Mouse (Mus musculus): ENCODE measurements around the gene Vmn1r1. TPM values are rescaled to one million over a fixed set of nuclear protein-coding genes. Genes with fewer than 3 reads are reported as not detected.

Gene Vmn1r1
- total and polyA plus RNA-seq, 2 experiments from 2014 or later, result not detected

GRCm38 (mm10) chr1:182137204-182138125 lies 26.8 kb downstream of the Vmn1r1 start:
- Histone ChIP-seq H3K4me3 (ENCODE audit: low read depth, low read length) (no peak overlapping the region), H3K27me3 (ENCODE audit: insufficient read depth, low read length) (no peaks in the 10 kb centered on the region), H3K36me3 (ENCODE audit: insufficient read depth) (no peaks in the 10 kb centered on the region), H3K9ac (no peak overlapping the region; the same call in 1 of the 2 replicates), H3K4me2 (ENCODE audit: low read depth) (no peak overlapping the region), H3K27ac (ENCODE audit: low read depth, low read length) (no peak overlapping the region), H3K9me3 (ENCODE audit: low read length) (no peaks in the 10 kb centered on the region), H3K4me1 (ENCODE audit: insufficient read depth) (no peaks in the 10 kb centered on the region)
- ATAC-seq, result no peak
- TF ChIP-seq CTCF (IDR thresholded peaks at IDR 0.05; ENCODE audit: low read depth), result no peak
- no peak for DNase-seq
- WGBS, result 77% methylated on average over 27 of the region's 28 CpGs

DNA sequence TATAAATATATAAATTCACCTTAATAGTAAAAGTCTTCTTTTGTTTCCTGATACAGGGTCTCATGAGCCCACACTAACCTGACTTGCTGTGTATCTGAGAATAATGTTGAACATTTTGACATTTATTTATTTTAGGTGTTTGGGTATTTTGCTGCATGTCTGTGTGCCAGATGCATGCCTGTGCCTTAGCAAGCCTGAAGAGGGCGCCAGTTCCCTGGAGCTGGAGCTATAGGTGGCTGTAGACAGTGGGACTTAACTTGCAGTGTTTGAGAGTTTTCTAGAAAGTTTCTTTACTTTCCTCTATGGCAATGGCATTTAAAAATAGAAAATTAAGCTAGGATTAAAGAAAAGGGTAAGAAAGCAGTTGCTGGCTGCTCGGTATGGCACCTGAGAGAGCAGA lies 33.5 kb downstream of the Vmn1r1 start:
- H3K4me1 ChIP-seq (ENCODE audit: insufficient read depth), result peaks cover 3% of the 10 kb centered on the region
- DNase-seq, result peak; percentile 48

DNA sequence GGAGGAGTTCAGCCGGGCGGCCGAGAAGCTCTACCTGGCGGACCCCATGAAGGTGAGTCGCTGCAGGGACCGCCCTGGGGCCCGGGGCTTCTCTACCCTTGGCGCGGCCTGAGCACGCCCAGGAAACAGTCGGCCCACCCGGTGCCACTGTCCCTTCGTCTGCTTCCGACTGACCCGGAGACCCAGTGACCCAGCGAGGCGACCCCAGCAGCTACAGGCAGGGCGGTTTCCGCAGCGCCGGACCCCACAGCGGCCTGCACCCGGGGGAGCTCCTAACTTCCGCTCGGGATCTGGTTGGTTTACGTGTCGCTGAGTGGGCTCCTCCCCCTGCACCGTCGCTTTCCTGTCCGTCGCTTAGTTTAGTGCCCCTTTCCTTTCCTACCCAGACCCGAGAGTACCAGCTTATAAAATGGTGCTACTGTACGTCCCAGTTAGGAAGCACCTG lies 39.3 kb downstream of the Vmn1r1 start:
- DNase-seq, result peak; percentile 88
- peak overlapping the region; percentile 86 for H3K27ac ChIP-seq (ENCODE audit: low read depth, low read length)
- peaks cover 7% of the 10 kb centered on the region; the same call in 1 of the 2 replicates for H3K36me3 ChIP-seq (ENCODE audit: insufficient read depth)
- H3K27me3 ChIP-seq (ENCODE audit: insufficient read depth, low read length), result no peaks in the 10 kb centered on the region
- peak overlapping the region; percentile 75 for H3K4me3 ChIP-seq (ENCODE audit: low read depth, low read length)
- 2% methylated on average over 33 of the region's 33 CpGs for WGBS
- TF ChIP-seq CTCF (IDR thresholded peaks at IDR 0.05; ENCODE audit: low read depth), result no peak
- peak overlapping the region; percentile 84 for H3K9ac ChIP-seq
- peaks cover 7% of the 10 kb centered on the region for H3K4me1 ChIP-seq (ENCODE audit: insufficient read depth)
- ATAC-seq, result peak; percentile 98
- H3K4me2 ChIP-seq (ENCODE audit: low read depth), result peak overlapping the region; percentile 49
- H3K9me3 ChIP-seq (ENCODE audit: low read length), result no peaks in the 10 kb centered on the region

More for the DNA sequence above, 33.5 kb downstream of the Vmn1r1 start:
- H3K36me3 ChIP-seq (ENCODE audit: insufficient read depth), result peaks cover 13% of the 10 kb centered on the region
- no peak for ATAC-seq
- H3K9me3 ChIP-seq (ENCODE audit: low read length), result no peaks in the 10 kb centered on the region
- H3K9ac ChIP-seq, result no peak overlapping the region
- H3K27me3 ChIP-seq (ENCODE audit: insufficient read depth, low read length), result no peaks in the 10 kb centered on the region
- no peak overlapping the region for H3K4me3 ChIP-seq (ENCODE audit: low read depth, low read length)
- 51% methylated on average over 2 of the region's 2 CpGs for WGBS
- no peak overlapping the region for H3K27ac ChIP-seq (ENCODE audit: low read depth, low read length)
- peak; percentile 74 for TF ChIP-seq CTCF (IDR thresholded peaks at IDR 0.05; ENCODE audit: low read depth)
- H3K4me2 ChIP-seq (ENCODE audit: low read depth), result no peak overlapping the region

GRCm38 (mm10) chr1:182124506-182124905 lies 39.8 kb downstream of the Vmn1r1 start, which contains the start of gene Srp9:
TSS of gene Srp9 (plus strand) at chr1:182124737.
- H3K9ac ChIP-seq, result peak within 1 kb of the TSS; percentile 84
- TF ChIP-seq CTCF (IDR thresholded peaks at IDR 0.05; ENCODE audit: low read depth), result peak; percentile 99
- H3K9me3 ChIP-seq (ENCODE audit: low read length), result no peaks in the 10 kb centered on the region
- peaks cover 7% of the 10 kb centered on the region for H3K4me1 ChIP-seq (ENCODE audit: insufficient read depth)
- WGBS, result under 1% methylated on average over 37 of the region's 37 CpGs
- H3K4me2 ChIP-seq (ENCODE audit: low read depth), result peak within 1 kb of the TSS; percentile 49
- H3K36me3 ChIP-seq (ENCODE audit: insufficient read depth), result peaks cover 7% of the 10 kb centered on the region; the same call in 1 of the 2 replicates
- peak within 1 kb of the TSS; percentile 86 for H3K27ac ChIP-seq (ENCODE audit: low read depth, low read length)
- H3K4me3 ChIP-seq (ENCODE audit: low read depth, low read length), result peak within 1 kb of the TSS; percentile 75
- DNase-seq (peak; percentile 99), ATAC-seq (peak; percentile 98)
- no peaks in the 10 kb centered on the region for H3K27me3 ChIP-seq (ENCODE audit: insufficient read depth, low read length)

- H3K9ac ChIP-seq, result no peak overlapping the region
- 82% methylated on average over 4 of the region's 4 CpGs for WGBS
- no peak for TF ChIP-seq CTCF (IDR thresholded peaks at IDR 0.05; ENCODE audit: low read depth)
- no peak overlapping the region for H3K27ac ChIP-seq (ENCODE audit: low read depth, low read length)
- H3K36me3 ChIP-seq (ENCODE audit: insufficient read depth), result no peaks in the 10 kb centered on the region
- DNase-seq (no peak), ATAC-seq (no peak)
- H3K9me3 ChIP-seq (ENCODE audit: low read length), result no peaks in the 10 kb centered on the region
- no peak overlapping the region for H3K4me3 ChIP-seq (ENCODE audit: low read depth, low read length)
- H3K4me2 ChIP-seq (ENCODE audit: low read depth), result no peak overlapping the region
- H3K4me1 ChIP-seq (ENCODE audit: insufficient read depth), result peaks cover 7% of the 10 kb centered on the region
- H3K27me3 ChIP-seq (ENCODE audit: insufficient read depth, low read length), result no peaks in the 10 kb centered on the region
Observed at GRCm38 (mm10) chr1:182122413-182122812, 41.9 kb downstream of the Vmn1r1 start.

DNA sequence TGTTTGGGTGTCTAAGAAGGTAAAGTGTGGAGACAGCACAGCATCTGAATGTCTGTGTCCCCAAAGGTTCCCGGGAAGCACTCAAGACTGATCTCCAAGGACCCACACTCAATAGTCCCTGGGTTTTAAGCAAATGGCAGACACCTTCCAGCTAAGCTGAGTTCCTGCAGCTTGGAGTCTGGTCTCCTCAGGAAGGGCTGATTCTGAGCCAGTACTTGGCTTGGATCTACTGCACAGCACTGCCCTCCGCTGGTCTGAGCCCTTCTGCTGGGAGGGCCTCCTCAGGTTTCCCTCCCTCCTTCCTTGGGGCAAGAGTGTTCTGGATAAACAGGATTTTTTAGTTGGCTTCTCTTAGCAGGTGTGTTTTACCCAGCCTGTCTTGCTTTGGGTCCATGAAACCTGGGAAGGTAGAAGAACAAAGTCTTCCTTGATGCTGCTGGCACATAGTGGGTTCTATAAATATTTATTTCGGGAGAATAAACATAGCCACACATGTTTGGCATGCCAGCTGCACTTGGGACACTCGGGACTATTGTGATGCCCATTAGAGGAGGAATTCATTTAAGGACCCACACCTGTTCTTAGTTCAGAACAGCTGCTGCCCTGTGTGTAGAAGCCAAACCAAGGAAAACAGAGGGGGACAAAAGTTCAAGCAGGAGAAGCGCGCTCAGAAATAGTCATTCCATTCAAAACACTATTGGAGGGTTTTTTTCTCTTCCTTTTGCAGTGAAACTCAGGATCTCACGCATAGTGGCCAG lies 48.5 kb downstream of the Vmn1r1 start:
- Histone ChIP-seq H3K9ac (no peak overlapping the region), H3K4me3 (ENCODE audit: low read depth, low read length) (no peak overlapping the region), H3K36me3 (ENCODE audit: insufficient read depth) (no peaks in the 10 kb centered on the region), H3K4me2 (ENCODE audit: low read depth) (no peak overlapping the region), H3K9me3 (ENCODE audit: low read length) (no peaks in the 10 kb centered on the region), H3K27ac (ENCODE audit: low read depth, low read length) (no peak overlapping the region), H3K4me1 (ENCODE audit: insufficient read depth) (0 out of 2 replicates have a peak, but pooled peaks cover 3% of the 10 kb centered on the region), H3K27me3 (ENCODE audit: insufficient read depth, low read length) (0 out of 2 replicates have a peak, but pooled peaks cover 6% of the 10 kb centered on the region)
- DNase-seq (peak; percentile 60), ATAC-seq (peak; percentile 66; the same call in 1 of the 2 replicates)
- 52% methylated on average over 7 of the region's 7 CpGs for WGBS
- peak; percentile 60 for TF ChIP-seq CTCF (IDR thresholded peaks at IDR 0.05; ENCODE audit: low read depth)

All from forebrain, postnatal 0 days (tissue).